Mouse (Mus musculus) embryo, embryonic 11.5 days (tissue): ENCODE results near the gene Swap70.
A peak's percentile ranks its signal among the peaks of the same experiment; 100 is the strongest.
"Not testable (repeated sequence)": the region's sequence is repeated elsewhere in the genome, so short reads cannot be mapped to it uniquely, and the experiment has no call there.

Source experiments
- DNase-seq: peaks from one replicate; pipeline ENCODE4 v3.0.0-alpha.2; 2012; ENCODE audit warnings: low read depth, low spot score

Swap70 gene

GRCm38 (mm10) chr7:110221586-110222481 lies at the start of gene Swap70:
Gene Swap70 (plus strand): TSS chr7:110221711.
- DNase-seq, result peak; percentile 84

- no peak for DNase-seq
These were observed 42.3 kb upstream of the Swap70 start for GRCm38 (mm10) chr7:110179208-110179607.

- DNase-seq, result no peak
These were observed 40.9 kb upstream of the Swap70 start for GRCm38 (mm10) chr7:110180613-110181012.

GRCm38 (mm10) chr7:110181446-110181845 lies 40.1 kb upstream of the Swap70 start:
- no peak for DNase-seq

GRCm38 (mm10) chr7:110184608-110185007 lies 36.9 kb upstream of the Swap70 start:
- DNase-seq, result no peak

GRCm38 (mm10) chr7:110189951-110190350 lies 31.6 kb upstream of the Swap70 start:
- no peak for DNase-seq

- no peak for DNase-seq
These were observed 28.3 kb upstream of the Swap70 start for GRCm38 (mm10) chr7:110193186-110193585.

GRCm38 (mm10) chr7:110197176-110197575 lies 24.3 kb upstream of the Swap70 start:
- no peak for DNase-seq

- no peak for DNase-seq
These were observed 19.6 kb upstream of the Swap70 start for GRCm38 (mm10) chr7:110201933-110202332.

- DNase-seq, result no peak
These were observed 17.3 kb upstream of the Swap70 start for GRCm38 (mm10) chr7:110204208-110204607.

GRCm38 (mm10) chr7:110208341-110208740 lies 13.2 kb upstream of the Swap70 start:
- no peak for DNase-seq

- no peak for DNase-seq
These were observed 12.1 kb upstream of the Swap70 start for GRCm38 (mm10) chr7:110209422-110209821.

GRCm38 (mm10) chr7:110211025-110211424 lies 10.5 kb upstream of the Swap70 start:
- DNase-seq, result no peak

GRCm38 (mm10) chr7:110214882-110215281 lies 6.6 kb upstream of the Swap70 start:
- DNase-seq, result no peak

GRCm38 (mm10) chr7:110221051-110221585 lies 393 bp upstream of the Swap70 start:
- DNase-seq, result no peak

- DNase-seq, result peak; percentile 3
These were observed 1.2 kb downstream of the Swap70 start for GRCm38 (mm10) chr7:110222583-110223182.

- DNase-seq, result no peak
These were observed 2.4 kb downstream of the Swap70 start for GRCm38 (mm10) chr7:110223727-110224510.

GRCm38 (mm10) chr7:110226484-110226883 lies 5.0 kb downstream of the Swap70 start:
- no peak for DNase-seq

GRCm38 (mm10) chr7:110229967-110230366 lies 8.5 kb downstream of the Swap70 start:
- DNase-seq, result no peak

GRCm38 (mm10) chr7:110231127-110231526 lies 9.6 kb downstream of the Swap70 start:
- not testable (repeated sequence) for DNase-seq

- no peak for DNase-seq
These were observed 14.6 kb downstream of the Swap70 start for GRCm38 (mm10) chr7:110236085-110236484.

- no peak for DNase-seq
These were observed 15.9 kb downstream of the Swap70 start for GRCm38 (mm10) chr7:110237451-110237836.
